Mouse (Mus musculus) spleen, postnatal 10 days (tissue): Measurements from ENCODE around the gene Manbal.
"Not testable (repeated sequence)": the region's sequence is repeated elsewhere in the genome, so short reads cannot be mapped to it uniquely, and the experiment has no call there.

ENCODE experiments used
- DNase-seq, 2 experiments: peaks; one replicate each; pipeline ENCODE4 v3.0.0; 2021 to 2022; ENCODE audit warnings: low spot score in 2 of 2

Gene Manbal

DNA sequence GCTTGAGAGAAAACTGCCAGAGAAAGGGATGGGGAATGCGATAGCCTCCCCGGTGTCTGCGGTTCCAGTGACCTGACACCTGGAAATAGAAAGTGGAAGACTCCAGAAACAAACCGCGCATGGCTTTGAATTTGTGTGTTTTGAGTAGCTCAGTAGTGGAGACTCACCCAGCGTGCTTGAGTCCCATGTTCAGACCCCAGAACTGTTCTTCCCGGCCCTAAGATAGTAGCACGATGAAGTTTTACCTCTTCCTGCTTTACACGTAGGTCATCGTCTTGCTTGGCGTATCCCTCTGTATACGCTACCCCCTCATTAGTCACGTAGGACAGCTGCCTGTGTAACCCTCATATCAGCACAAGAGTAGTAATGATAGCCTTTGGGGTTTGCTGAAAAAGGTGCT, 597 bp downstream of the Manbal start:
- no peak for DNase-seq

GRCm38 (mm10) chr2:157371696-157372095, 4.3 kb downstream of the Manbal start:
- DNase-seq, result no peak

- DNase-seq, result no peak
These were observed 6.3 kb downstream of the Manbal start for GRCm38 (mm10) chr2:157373681-157374080.

DNA sequence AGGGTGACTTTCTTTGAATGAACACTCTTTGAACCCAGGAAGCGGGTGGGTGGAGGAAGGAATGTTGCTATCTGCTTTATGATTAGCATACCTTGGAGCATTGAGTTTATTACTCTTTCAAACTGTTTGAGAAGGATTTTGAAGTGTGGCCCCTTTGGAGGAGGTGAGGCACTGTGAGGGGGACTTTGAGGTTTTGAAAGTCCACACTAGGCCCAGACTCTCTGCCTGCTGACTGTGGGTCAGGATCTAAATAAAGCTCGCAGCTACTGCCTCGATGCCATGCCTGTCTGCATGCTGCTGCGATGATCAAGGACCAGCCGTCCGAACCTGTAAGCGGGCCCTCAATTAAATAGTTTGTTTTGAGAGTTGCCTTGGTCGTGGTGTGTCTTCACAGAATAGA, 7.7 kb downstream of the Manbal start:
- no peak for DNase-seq

- no peak for DNase-seq
These were observed 8.7 kb downstream of the Manbal start for GRCm38 (mm10) chr2:157375794-157376757.

DNA sequence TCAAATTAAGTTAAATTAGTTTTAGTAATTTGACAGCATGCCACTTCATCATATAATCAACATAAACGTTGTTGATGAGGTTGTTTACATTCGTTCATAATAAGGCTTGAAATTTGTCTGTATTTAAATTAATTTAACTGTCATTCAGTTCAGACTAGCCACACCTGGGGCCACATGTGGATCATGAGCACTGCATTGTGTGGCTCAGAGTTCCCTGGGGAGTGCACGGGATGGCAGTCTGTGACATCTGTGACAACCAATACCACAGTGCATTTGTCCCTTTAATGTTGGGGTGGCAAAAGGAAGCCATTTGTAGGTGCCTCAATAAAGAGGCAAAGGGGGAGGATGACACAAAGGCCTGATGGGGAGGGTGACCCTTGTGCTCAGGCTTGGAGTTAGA, 9.6 kb downstream of the Manbal start:
- no peak for DNase-seq

DNA sequence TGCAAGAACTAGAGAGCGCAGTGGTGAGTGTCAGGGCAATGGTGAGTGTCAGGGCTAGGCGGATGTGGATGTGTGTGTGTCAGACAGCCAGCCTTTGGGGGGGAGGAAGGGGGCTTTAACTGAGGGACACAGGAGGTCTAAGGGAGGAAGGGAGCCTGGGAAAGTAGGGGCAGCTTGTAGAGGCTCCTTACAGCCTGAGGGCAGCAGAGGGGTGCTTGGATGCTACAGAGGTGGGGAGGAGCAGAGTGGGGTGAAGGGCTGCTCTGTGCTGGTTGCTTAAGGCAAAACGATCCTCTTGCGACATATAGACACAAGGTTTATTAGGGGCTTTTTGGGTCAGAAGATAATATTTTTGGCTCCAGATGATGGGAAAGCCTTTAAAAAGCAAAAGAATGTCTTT, 17.4 kb downstream of the Manbal start:
- no peak for DNase-seq

DNA sequence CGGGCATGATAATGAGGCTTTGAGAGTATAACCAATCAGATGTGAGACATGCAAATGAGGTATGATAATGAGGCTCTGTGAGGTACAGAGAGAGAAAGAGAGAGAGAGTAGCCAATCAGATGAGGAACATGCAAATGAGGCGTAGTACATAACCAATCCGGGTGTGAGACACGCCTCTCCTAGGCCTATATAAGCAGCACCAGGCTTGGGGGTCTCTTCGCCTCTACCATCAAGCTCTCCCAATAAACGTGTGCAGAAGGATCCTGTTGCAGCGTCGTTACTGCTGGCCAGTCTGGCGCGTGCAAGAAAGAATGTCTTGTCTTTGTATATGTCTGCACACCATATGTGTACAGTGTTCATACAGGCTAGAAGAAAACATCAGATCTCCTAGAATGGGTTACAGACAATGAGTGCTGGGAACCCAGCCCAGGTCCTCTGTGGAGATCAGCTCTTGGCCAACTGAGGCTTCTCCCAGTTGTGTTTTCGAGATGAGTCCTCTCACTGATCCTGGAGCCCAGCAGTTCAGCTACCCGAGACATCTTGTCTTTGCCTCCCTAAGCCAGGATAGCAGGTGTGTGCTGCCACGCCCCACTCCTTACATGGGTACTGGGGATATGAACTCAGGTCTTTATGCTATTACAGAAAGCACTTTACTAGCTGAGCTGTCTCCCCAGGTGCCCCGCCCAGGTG, 21.7 kb downstream of the Manbal start:
- DNase-seq, result not testable (repeated sequence)

DNA sequence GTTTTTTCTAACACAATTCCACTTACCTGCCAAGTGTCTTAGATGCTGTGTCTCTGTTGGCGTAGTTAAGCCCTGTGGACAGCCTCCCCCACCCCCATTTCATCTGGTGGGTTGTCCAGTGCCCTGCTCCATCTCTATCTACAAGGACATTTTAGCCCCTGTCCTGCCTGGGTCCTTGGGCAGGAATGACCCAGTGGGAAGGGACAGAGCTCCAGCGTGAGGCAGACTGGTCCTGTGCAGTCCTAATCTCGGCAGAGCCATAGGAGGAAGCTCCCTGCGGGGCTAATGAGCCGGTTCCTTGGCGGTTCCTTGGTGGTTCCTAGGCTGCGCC, 22.2 kb downstream of the Manbal start:
- no peak for DNase-seq

- no peak for DNase-seq
These were observed 24.9 kb downstream of the Manbal start for GRCm38 (mm10) chr2:157392331-157392730.

DNA sequence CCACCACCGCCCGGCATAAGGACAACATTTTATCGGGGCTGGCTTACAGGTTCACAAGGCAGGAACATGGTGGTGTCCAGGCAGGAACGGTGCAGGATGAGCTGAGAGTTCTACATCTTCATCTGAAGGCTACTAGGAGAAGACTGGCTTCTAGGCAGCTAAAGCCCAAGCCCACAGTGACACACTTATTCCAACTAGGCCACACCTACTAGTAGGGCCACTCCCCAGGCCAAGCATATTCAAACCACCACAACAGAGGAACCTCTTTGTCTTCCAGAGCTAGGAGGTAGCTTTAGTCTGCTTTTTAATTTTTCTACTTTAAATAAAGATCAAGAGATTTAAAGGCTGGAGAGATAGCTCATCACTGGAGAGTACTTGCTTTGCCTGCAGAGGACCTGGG, 26.2 kb downstream of the Manbal start:
- no peak for DNase-seq

- no peak for DNase-seq
These were observed 27.5 kb downstream of the Manbal start for GRCm38 (mm10) chr2:157394868-157395267.

- DNase-seq, result no peak
These were observed 28.0 kb downstream of the Manbal start for GRCm38 (mm10) chr2:157395371-157395770.

DNA sequence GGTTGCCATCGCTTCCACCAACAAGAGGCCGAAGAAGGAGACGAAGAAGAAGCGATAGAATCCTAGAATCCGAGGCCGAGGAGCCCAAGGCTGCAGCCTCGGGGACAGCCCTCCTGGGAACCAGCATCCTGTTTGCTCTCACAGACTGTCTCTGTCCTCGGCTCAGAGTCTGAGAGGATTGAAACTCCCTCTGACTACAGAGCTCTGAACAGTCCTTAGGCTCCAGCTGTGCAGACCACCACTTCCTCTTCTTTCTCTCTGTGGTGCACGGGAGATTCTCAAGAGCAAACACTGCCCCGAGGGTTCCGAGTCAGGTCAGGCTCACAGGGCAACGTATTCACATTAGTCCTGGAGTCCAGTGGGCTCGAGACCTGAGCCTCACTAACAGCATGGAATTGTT, 28.6 kb downstream of the Manbal start:
- peak in 1 of 2 experiments; percentile 51 for DNase-seq

DNA sequence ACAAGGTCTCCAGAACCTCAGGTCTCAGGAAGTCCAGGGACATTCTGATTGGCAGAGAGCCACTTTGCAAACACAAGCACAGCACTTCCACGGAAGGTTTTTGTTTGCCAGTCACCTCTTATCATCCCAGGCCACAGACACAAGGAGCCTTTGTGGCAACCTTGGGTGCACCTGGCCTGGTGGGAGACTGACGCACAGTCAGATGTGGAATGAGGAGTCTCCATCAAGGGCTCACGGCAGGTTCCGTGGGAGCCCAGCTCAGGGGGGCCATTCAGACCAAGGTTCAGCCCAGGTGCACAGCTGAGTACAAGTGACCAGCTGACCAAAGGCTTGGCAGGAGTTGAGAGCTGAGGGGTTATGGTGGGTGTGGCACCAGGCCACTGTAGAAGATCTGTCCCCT, 30.0 kb downstream of the Manbal start:
- no peak for DNase-seq

GRCm38 (mm10) chr2:157398539-157398938, 31.1 kb downstream of the Manbal start:
- DNase-seq, result no peak

- no peak for DNase-seq
These were observed 32.4 kb downstream of the Manbal start for GRCm38 (mm10) chr2:157399797-157400196.

- DNase-seq, result no peak
These were observed 33.1 kb downstream of the Manbal start for GRCm38 (mm10) chr2:157400491-157400890.

DNA sequence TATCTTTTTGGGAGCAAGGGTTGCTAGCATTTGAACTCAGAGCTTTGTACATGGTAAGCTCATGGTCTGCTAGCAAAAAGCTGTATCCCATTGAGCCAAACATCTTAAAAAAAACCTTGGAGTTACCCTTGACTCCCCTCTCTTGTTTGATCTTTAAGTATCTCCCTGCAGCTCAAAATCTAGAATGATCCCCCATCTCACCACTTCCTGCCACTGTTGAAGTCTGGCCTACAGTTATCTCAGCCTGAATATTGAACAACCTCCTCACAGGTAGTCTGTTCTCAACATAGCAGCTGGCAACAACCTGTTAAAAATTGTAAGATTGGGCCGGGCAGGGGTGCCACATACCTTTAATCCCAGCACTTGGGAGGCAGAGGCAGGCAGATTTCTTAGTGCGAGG, 33.9 kb downstream of the Manbal start:
- DNase-seq, result no peak

- no peak for DNase-seq
These were observed 40.2 kb downstream of the Manbal start for GRCm38 (mm10) chr2:157407596-157407995.

GRCm38 (mm10) chr2:157409793-157410533, 42.6 kb downstream of the Manbal start:
- DNase-seq, result no peak

DNA sequence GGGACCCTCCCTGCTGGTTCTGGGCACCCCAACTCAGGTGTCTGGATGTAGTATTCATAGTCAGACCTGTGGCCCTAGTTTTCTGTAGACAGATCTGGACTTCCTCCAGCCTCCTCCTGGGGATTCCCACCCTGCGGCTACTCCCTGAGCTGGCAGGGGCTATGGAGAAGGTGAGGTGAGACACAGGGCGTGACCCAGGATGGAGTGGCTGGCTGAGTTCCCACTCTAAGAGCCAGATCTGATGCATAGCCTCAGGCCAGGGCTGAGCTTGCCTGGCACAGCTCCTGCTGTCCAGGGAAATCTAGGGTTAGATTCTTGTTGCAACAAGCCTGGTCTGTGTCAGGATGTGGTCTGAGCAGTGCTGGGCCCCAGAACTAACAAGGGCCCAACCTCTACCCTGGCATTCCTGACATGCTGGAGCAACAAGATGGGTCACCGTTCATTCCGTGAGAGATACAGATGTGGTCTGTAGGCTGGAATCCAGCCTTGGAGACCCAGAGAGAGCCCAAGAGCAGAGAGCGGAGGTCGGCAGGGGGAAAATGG, 43.8 kb downstream of the Manbal start:
- DNase-seq, result no peak
